Mouse (Mus musculus): Measurements from ENCODE around the gene Gm49336. TPM values are rescaled to one million over a fixed set of nuclear protein-coding genes. Genes with fewer than 3 reads are reported as not detected.

Gm49336 gene
- polyA plus RNA-seq, 1 experiment: 8.6 TPM

GRCm38 (mm10) chr14:60257101-60257500 is 5.8 kb upstream of the Gm49336 start:
- no peak for TF ChIP-seq CTCF (conservative IDR thresholded peaks at IDR 0.05; ENCODE audit: insufficient read depth, insufficient read length, low read depth, low read length)
- no peak for TF ChIP-seq POLR2A (IDR thresholded peaks at IDR 0.05; ENCODE audit: low read depth, low read length)

GRCm38 (mm10) chr14:60256356-60256755 is 5.0 kb upstream of the Gm49336 start:
- H3K4me1 ChIP-seq (ENCODE audit: control insufficient read depth, insufficient read depth, low read length): peaks cover 4% of the 10 kb centered on the region; the same call in 1 of the 2 replicates
- TF ChIP-seq CTCF (conservative IDR thresholded peaks at IDR 0.05; ENCODE audit: insufficient read depth, insufficient read length, low read depth, low read length): no peak
- no peak for TF ChIP-seq POLR2A (IDR thresholded peaks at IDR 0.05; ENCODE audit: low read depth, low read length)
- H3K36me3 ChIP-seq (ENCODE audit: control insufficient read depth, insufficient read depth, low read length): no peaks in the 10 kb centered on the region
- H3K4me3 ChIP-seq (ENCODE audit: insufficient read depth, low read depth, low read length): no peak overlapping the region
- H3K27me3 ChIP-seq (replicated peaks; ENCODE audit: control insufficient read depth, insufficient read depth, low read length): no peaks in the 10 kb centered on the region
- H3K27ac ChIP-seq (ENCODE audit: insufficient read depth, low read depth, low read length): no peak overlapping the region
- 32% methylated on average over 3 of the region's 3 CpGs for WGBS
- DNase-seq: no peak

More at GRCm38 (mm10) chr14:60257101-60257500, 5.8 kb upstream of the Gm49336 start:
- Histone ChIP-seq H3K4me1 (ENCODE audit: control insufficient read depth, insufficient read depth, low read length) (peaks cover 4% of the 10 kb centered on the region; the same call in 1 of the 2 replicates), H3K36me3 (ENCODE audit: control insufficient read depth, insufficient read depth, low read length) (no peaks in the 10 kb centered on the region), H3K4me3 (ENCODE audit: insufficient read depth, low read depth, low read length) (no peak overlapping the region), H3K27me3 (replicated peaks; ENCODE audit: control insufficient read depth, insufficient read depth, low read length) (no peaks in the 10 kb centered on the region), H3K27ac (ENCODE audit: insufficient read depth, low read depth, low read length) (no peak overlapping the region)
- DNase-seq: no peak
- WGBS: 75% methylated on average over 4 of the region's 4 CpGs

- Histone ChIP-seq H3K4me3 (ENCODE audit: insufficient read depth, low read depth, low read length) (no peak overlapping the region), H3K27me3 (replicated peaks; ENCODE audit: control insufficient read depth, insufficient read depth, low read length) (no peaks in the 10 kb centered on the region), H3K36me3 (ENCODE audit: control insufficient read depth, insufficient read depth, low read length) (no peaks in the 10 kb centered on the region), H3K27ac (ENCODE audit: insufficient read depth, low read depth, low read length) (no peak overlapping the region), H3K4me1 (ENCODE audit: control insufficient read depth, insufficient read depth, low read length) (peaks cover 4% of the 10 kb centered on the region; the same call in 1 of the 2 replicates)
- TF ChIP-seq CTCF (conservative IDR thresholded peaks at IDR 0.05; ENCODE audit: insufficient read depth, insufficient read length, low read depth, low read length) (no peak), POLR2A (IDR thresholded peaks at IDR 0.05; ENCODE audit: low read depth, low read length) (no peak)
- DNase-seq: no peak
These were observed 3.5 kb upstream of the Gm49336 start for GRCm38 (mm10) chr14:60254774-60255173.

GRCm38 (mm10) chr14:60253466-60253865 is 2.2 kb upstream of the Gm49336 start:
- TF ChIP-seq POLR2A (IDR thresholded peaks at IDR 0.05; ENCODE audit: low read depth, low read length) (no peak), CTCF (conservative IDR thresholded peaks at IDR 0.05; ENCODE audit: insufficient read depth, insufficient read length, low read depth, low read length) (no peak)
- H3K4me1 ChIP-seq (ENCODE audit: control insufficient read depth, insufficient read depth, low read length): peaks cover 4% of the 10 kb centered on the region; the same call in 1 of the 2 replicates
- no peak for DNase-seq
- no peak overlapping the region for H3K4me3 ChIP-seq (ENCODE audit: insufficient read depth, low read depth, low read length)
- WGBS: 95% methylated on average over 3 of the region's 3 CpGs
- H3K36me3 ChIP-seq (ENCODE audit: control insufficient read depth, insufficient read depth, low read length): no peaks in the 10 kb centered on the region
- H3K27ac ChIP-seq (ENCODE audit: insufficient read depth, low read depth, low read length): no peak overlapping the region
- H3K27me3 ChIP-seq (replicated peaks; ENCODE audit: control insufficient read depth, insufficient read depth, low read length): no peaks in the 10 kb centered on the region

GRCm38 (mm10) chr14:60252004-60253000 is 995 bp upstream of the Gm49336 start:
- DNase-seq: peak; percentile 14
- peaks cover 4% of the 10 kb centered on the region; the same call in 1 of the 2 replicates for H3K4me1 ChIP-seq (ENCODE audit: control insufficient read depth, insufficient read depth, low read length)
- peak overlapping the region; percentile 72 for H3K4me3 ChIP-seq (ENCODE audit: insufficient read depth, low read depth, low read length)
- 12% methylated on average over 15 of the region's 15 CpGs for WGBS
- no peaks in the 10 kb centered on the region for H3K36me3 ChIP-seq (ENCODE audit: control insufficient read depth, insufficient read depth, low read length)
- H3K27me3 ChIP-seq (replicated peaks; ENCODE audit: control insufficient read depth, insufficient read depth, low read length): no peaks in the 10 kb centered on the region
- TF ChIP-seq POLR2A (IDR thresholded peaks at IDR 0.05; ENCODE audit: low read depth, low read length) (no peak), CTCF (conservative IDR thresholded peaks at IDR 0.05; ENCODE audit: insufficient read depth, insufficient read length, low read depth, low read length) (no peak)
- H3K27ac ChIP-seq (ENCODE audit: insufficient read depth, low read depth, low read length): peak overlapping the region; percentile 69

- no peak for DNase-seq
- Histone ChIP-seq H3K4me1 (ENCODE audit: control insufficient read depth, insufficient read depth, low read length) (peaks cover 4% of the 10 kb centered on the region; the same call in 1 of the 2 replicates), H3K27me3 (replicated peaks; ENCODE audit: control insufficient read depth, insufficient read depth, low read length) (no peaks in the 10 kb centered on the region), H3K36me3 (ENCODE audit: control insufficient read depth, insufficient read depth, low read length) (no peaks in the 10 kb centered on the region), H3K27ac (ENCODE audit: insufficient read depth, low read depth, low read length) (peak overlapping the region; percentile 48), H3K4me3 (ENCODE audit: insufficient read depth, low read depth, low read length) (peak overlapping the region; percentile 79)
- under 1% methylated on average over 39 of the region's 39 CpGs for WGBS
- TF ChIP-seq POLR2A (IDR thresholded peaks at IDR 0.05; ENCODE audit: low read depth, low read length): no peak
- no peak for TF ChIP-seq CTCF (conservative IDR thresholded peaks at IDR 0.05; ENCODE audit: insufficient read depth, insufficient read length, low read depth, low read length)
These were observed 428 bp downstream of the Gm49336 start for GRCm38 (mm10) chr14:60250879-60251278.

- TF ChIP-seq POLR2A (IDR thresholded peaks at IDR 0.05; ENCODE audit: low read depth, low read length) (no peak), CTCF (conservative IDR thresholded peaks at IDR 0.05; ENCODE audit: insufficient read depth, insufficient read length, low read depth, low read length) (no peak)
These were observed 941 bp downstream of the Gm49336 start for GRCm38 (mm10) chr14:60250366-60250765.

More at GRCm38 (mm10) chr14:60250366-60250765, 941 bp downstream of the Gm49336 start:
- H3K4me1 ChIP-seq (ENCODE audit: control insufficient read depth, insufficient read depth, low read length): peaks cover 4% of the 10 kb centered on the region; the same call in 1 of the 2 replicates
- no peak for DNase-seq
- no peak overlapping the region for H3K27ac ChIP-seq (ENCODE audit: insufficient read depth, low read depth, low read length)
- WGBS: 7% methylated on average over 8 of the region's 8 CpGs
- no peaks in the 10 kb centered on the region for H3K27me3 ChIP-seq (replicated peaks; ENCODE audit: control insufficient read depth, insufficient read depth, low read length)
- peak overlapping the region; percentile 79; the same call in 1 of the 2 replicates for H3K4me3 ChIP-seq (ENCODE audit: insufficient read depth, low read depth, low read length)
- no peaks in the 10 kb centered on the region for H3K36me3 ChIP-seq (ENCODE audit: control insufficient read depth, insufficient read depth, low read length)

Data from kidney, adult 2 months (tissue).